Mouse (Mus musculus) layer of hippocampus, adult 9-10 months (tissue): Measurements from ENCODE around the gene Ank3.
A peak's percentile ranks its signal among the peaks of the same experiment; 100 is the strongest.

Source experiments
- DNase-seq: peaks from one replicate; pipeline ENCODE4 v3.0.0; 2022; ENCODE audit warnings: low spot score

The Ank3 gene

DNA sequence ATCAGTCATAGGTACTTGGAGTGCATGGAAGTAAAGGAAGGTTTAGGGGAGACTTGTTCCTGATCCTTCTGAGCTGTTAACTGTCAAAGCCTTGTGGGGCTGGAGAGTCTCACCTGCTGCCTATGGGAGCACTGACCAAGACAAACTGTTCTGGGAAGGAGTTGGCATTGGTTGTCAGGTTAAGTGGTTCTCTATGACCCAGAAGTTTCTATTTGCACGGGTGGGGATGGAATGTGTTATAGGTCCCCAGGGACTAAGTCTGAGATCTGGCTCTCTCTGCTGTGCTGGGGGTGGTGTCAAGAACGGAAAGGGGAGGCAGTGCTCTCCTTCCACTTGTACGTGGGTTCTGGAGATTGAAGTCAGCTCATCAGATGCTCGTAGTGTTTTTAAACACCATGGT is 6.9 kb downstream of the Ank3 start:
- DNase-seq, result no peak

DNA sequence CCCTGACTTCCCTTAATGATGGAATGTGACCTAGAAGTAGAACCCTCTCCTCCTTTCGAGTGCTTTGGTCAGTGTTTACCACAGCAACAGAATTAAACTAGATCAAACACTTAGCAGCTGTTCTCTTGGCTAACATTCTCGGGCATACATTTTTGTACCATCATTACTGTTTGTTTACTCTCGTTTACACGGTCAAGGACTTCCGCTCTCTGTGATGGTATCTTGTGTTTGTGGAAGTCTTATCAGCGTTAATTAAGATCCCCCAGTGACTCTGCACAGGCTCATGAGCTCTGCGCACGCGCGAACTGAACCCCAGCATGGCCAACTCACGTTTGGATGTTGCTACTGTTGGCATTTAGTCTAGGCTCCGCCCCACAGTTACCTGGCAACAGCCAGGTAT is 16.3 kb downstream of the Ank3 start:
- DNase-seq, result no peak

DNA sequence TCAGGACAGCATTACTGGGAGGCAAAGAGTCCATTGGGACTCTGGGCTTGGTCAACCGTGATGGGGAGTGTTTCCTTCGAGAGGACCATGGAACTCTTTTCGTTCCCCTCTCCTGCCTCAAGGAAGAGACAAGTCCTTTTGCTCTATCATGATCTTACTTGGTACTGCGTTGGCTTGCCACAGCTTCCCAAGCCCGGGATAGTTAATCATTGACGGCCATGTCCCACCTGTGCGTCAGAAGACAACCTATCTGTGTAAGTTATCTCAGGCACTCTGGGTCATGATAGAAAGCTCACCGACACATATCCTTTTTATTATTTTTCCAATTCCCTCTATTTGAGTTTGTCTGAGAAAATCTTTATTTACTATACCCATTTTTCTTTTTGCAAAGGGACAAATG is 20.1 kb downstream of the Ank3 start:
- DNase-seq, result no peak

DNA sequence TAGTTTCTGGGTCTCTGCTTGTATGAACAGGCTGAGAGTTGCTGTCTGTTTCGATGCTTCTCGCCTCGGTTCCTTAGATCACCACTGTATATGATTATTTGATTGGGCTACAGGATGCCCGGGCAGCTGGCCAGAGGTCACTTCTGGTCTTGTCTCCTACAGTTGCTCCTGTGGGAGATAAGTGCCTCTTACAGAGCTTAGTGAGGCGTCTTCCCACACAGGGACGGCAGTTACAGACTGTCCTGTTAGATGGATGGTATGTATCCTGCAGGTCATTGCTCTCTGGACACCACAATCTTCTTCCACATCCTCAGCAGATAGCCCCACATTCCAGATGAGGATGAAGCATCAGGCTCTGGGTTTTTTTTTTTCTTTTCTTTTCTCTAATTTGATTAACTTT is 21.7 kb downstream of the Ank3 start:
- DNase-seq, result no peak

DNA sequence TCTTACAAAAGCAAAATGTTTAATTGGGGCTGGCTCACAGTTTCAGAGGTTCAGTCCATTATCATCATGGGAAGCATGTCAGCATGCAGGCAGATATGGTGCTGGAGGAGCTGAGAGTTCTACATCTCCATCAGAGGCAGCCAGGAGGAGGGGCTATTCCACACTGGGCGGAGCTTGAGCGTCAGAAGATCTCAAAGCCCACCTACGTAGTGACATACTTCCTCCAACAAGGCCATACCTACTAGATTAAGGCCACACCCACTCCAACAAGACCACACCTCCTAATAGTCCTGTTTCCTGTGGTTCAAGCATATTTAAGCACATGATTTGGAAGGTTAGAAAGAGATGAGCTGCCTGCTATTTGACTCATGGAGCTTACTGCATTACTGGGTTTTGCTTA is 25.5 kb downstream of the Ank3 start:
- no peak for DNase-seq

DNA sequence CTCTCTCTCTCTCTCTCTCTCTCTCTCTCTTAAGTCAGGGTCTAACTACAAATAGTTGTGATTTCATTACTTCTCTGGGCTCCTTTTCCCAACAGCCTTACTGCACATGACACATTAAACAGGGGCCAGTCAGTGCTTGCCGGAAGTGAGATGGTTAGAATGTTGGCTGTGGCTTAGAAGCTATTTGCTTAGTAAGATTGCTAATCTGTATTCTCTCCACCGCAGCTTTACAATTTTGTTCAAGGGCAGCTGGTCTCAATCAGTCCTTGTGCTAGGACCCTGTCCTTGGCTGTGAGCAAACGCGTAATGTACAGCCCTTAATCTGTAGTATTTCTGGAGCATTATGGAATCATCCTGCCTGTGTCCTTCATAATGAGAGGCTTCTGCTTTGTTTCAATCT is 31.6 kb downstream of the Ank3 start:
- no peak for DNase-seq

DNA sequence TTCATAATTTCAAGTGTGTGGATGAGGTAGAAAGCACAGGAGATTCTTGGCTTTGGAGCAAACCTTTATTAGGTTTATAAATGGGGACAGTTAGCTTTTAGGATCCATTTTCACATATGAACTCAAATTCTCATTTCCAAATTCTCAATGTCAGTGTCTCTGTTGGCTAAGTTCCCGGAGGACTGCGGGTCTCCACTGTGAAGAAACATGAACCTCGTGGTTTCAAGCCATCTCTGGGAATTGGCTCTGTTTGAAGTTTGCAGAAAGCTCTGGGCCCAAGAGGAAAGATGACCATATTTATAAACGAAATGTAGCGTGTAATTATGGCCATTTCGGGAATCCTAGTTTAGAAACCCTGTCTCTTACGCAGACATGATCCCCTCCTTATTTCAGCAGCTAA is 32.5 kb downstream of the Ank3 start:
- no peak for DNase-seq

DNA sequence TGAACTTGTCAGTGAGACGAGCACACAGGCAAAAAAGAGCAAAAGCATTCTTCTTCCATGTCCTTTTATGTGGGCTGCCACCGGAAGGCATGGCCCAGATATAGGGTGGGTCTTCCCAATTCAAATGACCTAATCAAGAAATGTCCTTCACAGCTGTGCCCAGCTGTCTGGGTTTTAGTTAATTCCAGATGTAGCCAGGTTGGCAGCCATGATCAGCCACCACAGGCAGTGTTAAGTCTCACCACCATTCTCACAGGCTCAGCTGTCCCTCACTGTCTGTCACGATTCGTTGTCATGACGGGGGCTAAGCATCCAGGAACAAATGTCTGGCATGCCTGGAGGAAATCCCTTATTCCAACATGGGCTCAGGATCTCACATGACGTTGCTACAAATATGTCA is 36.6 kb downstream of the Ank3 start:
- no peak for DNase-seq

DNA sequence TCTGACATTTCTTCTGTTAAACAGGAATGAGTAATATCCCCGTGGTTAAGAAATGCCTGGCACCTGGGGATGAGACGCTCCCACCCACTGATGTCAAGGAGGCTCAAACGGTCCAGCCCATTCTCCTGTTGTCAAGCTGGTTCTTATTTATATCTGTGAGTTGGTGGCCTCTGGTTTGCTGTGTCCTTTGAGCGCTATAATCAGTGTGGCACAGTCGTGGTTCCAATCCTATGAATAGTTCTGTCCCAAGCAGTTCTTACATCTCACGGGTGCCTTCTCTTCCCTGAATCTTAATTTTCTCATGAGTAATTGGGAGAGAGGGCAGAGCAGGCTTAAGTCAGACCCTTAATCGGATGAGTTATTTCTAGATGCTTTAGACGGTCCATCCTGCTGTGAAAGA is 40.9 kb downstream of the Ank3 start:
- DNase-seq, result no peak

DNA sequence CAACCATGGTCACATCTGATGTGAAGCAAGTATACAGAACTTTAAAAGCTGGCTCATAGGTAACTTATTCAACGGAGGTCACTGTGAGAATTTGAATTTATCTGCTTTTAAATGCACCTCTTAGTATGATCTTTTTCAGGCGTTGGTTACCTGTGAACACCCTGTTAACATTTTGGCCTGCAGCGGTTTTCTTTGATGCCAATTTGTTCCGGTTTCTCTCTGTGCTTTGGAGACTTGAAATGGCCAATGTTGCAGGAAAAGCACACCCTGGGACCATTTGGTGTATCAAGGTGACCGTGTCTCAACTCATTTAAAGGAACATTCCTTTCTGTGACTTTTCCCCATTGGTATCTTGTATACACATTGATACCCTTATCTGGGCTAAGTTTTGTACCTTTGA is 46.0 kb downstream of the Ank3 start:
- DNase-seq, result no peak

DNA sequence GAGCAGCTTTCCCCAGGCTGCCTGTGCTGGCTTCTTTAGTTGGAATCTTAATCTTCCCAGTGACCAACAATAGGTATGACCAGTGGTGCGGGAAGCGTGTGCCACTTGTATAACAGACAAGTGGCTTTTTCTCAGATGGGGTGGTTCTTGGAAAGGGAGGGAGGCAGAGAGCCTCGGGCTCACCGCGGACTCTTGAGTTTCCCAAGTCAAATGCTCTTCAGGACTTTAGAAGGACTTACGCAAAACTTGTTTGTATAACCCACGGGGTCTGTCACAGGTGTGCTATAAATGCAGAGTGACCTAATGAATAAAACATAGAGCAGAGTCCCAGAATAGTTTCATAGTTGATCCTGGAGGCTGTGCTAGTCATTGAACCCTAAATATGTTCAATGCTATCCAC is 47.4 kb downstream of the Ank3 start:
- DNase-seq, result no peak

DNA sequence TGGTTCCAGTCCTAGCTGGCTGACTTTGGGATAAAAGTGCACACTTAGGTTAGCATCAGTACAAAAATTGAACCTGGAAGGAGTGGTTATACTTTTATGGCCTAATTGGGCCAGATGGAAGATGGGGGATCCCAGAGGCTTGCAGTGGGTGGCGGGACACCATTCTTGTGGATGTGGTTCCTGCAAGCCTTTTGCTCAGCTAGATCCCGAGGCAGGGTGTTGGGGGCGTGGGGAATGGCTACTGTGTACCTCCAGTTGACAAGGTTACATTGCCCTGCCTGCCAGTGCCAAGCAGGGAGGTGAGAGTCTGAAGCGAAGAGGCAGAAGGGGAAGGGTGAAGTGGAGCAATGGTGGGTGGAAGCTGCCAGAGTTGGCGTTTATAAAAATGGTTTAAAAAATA is 48.0 kb downstream of the Ank3 start:
- DNase-seq, result no peak

DNA sequence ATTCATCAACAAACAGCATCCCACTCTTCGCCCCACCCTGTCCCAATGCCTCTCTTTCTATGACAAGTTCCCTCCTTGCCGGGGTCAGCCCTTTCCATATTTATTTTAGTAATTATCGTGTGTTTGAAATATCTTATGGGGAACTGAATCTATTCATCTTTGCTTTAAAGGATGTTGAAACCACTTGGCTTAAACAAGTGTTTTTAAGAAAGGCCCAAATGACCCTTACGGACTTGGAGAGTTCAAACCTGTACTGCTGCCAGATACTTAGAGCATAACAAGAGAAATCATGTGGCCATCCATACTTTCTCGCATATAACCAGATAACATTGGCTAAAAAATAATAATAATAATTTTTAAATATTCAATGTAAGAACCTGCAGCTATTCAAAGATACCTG is 48.7 kb downstream of the Ank3 start:
- DNase-seq, result no peak

DNA sequence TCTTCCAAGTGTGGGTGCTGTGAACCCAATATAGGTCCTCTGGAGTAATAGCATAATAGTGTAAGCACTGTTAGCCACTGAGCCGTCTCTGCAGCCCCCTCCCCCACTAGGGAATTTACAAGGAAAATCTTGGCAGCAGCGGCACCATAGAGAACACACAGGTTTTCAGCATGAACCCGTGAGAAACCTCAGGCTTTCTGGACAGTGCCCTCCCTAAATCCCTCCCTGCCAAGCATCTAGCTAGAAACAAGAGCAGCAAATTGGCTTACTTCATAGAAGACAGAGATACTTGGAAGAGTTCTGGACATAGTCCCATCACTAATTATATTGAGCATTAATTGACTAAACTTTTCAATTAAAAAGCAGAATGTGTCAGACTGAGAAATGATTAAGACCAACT is 49.6 kb downstream of the Ank3 start:
- DNase-seq, result no peak

DNA sequence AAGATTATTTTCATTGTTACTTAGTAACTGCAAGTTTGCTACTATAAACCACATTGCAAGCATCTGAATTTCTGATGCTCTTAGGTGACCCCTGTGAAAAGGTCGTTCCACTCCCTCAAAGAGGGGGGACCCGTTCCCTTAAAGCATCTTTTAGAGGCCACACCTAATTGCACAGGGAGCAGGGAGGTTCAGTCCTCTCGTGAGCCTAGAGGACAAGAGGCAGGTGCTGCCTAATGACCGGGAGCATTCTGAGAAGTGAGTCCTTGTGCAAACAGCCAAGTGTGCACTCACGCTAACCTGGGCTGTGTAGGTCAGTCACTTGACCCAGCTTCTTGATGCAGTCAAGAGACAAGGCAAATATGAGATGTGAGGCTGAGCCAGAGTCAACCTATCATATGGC is 52.4 kb downstream of the Ank3 start:
- DNase-seq, result no peak

DNA sequence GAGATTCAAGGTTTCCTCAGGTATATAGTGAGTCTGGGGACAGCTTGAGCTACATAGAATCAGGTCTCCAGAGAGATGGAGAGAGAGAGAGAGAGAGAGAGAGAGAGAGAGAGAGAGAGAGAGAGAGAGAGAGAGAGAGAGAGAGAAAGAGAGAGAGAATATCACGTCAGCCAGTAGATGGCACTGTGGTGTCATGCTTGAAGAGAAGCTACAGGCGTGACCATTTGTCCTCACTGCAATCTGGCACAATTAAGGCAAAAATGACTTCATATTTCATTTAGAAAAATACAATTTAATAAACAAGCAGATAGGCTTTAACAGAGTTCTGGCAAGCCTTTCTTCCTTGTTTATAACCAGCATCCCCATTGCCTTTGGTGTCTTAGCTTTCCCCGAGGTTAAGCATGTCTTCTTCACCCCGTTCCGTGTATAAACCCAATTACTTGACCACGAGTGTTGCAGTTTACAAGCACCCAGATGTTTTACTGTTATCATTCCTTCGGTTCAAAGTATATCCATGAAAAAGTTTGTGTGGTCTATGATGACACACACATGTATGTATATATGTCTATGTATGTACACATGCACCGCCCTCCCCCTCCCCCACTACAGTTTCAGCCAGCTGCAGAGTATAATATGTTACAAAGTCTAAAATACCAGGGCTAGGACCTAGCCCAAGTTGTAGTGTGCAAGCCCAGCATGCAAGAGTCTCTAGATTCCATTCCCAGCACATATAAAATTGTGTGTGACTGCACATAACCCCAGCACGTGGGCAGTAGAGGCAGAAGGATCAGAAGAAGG is 53.8 kb downstream of the Ank3 start:
- DNase-seq, result peak; percentile 49

DNA sequence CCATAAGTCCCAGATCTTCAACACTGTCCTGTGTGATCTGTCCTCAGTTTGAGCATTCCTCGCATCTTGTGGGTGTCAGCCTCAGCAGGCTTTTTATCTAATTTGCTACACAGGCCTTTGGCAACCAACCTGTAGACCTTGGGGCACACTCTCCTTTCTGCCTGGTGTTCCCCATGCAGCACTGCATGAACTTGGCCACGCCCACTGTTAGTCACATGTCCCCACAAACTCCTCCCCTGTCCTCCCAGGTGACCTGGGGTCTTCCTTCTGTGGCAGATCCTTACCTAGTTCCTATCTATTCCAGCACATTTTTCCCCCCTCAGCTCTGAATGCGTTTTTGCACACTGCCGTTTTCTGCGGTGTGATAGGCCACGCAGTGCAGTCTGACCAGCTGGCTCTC is 55.0 kb downstream of the Ank3 start:
- no peak for DNase-seq

DNA sequence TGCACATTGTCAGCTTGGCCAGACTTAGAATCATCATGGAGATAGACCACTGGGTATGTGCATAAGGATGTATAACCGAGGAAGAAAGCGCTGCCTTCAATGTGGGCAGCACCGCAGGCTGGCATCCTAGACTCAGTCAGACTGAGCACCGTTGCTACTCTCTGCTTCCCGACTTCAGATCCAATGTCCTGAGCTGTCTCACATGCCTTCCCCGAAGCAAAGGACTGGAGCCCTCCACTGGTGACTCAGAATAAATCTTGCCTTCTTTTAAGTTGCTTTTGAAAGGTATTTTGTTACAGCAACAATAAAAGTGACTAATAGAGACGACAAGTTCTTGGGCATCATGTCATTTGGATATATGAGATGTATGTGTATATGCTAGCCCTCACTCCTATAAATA is 55.9 kb downstream of the Ank3 start:
- DNase-seq, result no peak

DNA sequence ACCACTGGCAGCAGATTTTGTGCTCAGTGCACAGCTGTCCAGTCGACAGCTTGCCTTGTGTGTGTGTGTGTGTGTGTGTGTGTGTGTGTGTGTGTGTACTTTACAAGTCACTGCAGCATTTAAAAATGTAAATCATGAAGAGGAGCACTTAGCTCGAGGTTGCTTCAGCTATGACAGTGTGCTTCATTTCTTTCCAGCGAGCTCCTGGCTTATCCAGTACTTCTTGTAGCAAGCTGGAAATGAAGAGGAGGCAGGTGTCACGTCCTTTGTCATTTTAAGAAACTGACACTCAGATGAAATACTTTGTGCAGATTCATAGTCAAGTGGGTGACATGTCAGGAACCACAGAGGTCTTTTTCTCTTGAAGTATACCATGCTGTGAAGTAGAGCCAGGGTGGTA is 66.3 kb downstream of the Ank3 start:
- DNase-seq, result no peak

DNA sequence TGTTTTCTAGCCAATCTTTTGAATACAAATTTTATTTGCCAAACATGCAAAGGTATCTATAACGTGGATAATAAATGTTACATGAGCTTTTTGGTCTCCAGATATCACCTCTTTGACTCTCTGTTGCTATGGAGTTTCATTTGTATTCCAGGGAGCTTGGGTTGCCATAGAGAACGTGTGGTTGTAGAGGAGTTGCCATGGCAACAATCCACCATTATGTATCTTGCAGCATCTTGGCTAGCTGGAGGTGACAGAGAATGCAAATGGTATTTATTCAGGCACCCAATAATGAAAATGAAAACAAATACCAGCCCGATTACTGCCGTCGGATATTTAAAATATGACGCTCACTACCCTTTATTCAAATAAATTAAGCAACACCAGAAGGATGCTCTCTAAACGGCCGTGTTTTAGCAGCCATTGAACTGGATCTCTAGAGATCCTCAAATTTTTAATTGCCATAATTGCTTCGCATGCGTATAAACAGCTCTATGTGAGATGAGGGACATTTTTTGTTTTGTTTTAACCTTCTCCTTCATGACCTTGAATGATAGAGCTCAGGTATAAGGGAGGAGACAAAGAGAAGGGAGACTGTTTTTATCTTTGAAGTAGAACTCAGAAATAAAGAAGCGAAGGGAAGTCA is 67.1 kb downstream of the Ank3 start:
- DNase-seq, result peak; percentile 64

DNA sequence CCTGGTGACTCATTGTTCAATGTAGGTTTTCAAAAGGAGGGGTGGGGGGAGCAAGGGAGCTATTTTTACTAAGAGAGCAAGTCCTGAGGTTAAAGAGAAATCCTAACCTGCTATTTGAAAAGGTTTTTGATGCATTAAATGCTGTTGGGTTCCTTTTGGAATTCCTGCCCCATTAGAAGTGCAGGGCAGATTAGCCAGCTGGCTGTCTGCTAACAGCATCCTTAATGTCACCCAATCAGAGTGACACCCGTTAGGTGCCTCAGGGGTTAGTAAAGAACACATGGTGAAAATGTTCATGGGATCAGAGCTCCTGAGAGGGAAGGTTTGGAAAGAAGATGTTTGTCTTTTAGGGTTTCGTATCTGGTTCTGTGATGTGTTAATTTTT is 67.6 kb downstream of the Ank3 start:
- DNase-seq, result no peak

DNA sequence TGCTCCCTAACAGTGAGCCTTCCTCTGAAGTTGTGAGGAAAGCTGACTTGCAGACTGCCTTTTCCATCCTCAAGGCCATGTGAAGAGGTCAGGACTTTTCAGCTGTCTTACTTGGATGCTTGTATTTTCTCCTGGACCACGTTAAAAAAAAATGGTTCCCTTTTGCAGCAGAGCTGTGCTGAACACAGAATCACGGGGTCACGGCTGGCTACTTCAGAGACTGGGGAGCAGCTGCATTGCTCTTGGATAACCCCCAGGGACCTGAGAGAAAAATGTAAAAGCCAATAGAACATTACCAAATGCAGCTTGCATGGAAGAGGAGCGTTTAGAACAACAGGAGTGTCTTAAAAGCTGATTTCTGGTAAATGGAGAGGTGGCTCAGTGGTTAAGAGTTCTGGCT is 68.0 kb downstream of the Ank3 start:
- no peak for DNase-seq

DNA sequence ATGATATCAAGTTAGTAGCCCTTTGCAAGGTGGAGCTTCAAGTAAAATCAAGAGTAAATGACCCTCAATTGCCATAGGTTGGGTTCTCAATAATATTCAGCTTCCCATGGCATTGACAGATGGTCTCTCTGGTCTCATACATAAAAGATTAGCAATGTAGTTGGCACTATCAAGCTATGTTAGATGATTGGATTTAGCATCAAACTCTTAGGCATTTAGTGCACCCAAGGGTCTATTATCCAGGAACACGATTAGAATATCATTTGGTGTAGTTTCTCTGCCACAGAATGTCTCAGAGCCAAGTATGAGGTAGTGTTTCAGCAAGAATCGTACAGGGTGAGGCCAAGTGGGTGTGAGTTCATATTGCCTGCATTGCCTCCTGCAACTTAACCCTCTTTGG is 68.6 kb downstream of the Ank3 start:
- DNase-seq, result no peak

DNA sequence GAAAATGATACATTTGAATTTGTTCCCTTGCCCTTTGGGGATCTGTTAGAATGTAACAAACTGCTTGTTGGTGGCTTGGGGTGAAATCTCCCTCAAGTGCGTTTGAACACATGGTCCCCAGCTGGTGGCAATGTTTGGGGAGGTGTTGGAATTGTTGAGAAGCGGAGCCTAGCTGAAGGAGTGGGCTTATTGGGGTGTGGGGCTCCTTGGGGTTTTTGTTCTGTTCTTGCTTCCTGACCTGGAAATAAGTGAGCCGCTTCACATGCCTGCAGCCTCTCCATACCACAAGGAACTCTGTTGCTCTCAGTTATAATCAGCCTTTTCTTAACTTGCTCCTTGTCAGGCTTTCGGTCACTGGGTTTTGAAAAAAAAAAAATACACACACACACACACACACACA is 73.3 kb downstream of the Ank3 start:
- no peak for DNase-seq
